Comparison of ENCODE assay signal across 12 mouse cellular contexts in genomic region chr15:79893824-79894123, GRCm38 (mm10). TPM values are rescaled to one million over a fixed set of nuclear protein-coding genes. Genes with fewer than 3 reads are reported as not detected.
DNase-seq lines count a peak whose midpoint lies in the region; ATAC-seq and TF ChIP-seq lines count a peak whose summit lies in the region.
"Had no signal": no experiment of that assay in that cellular context is flagged by ENCODE, and none has a peak within 500 bp of the region (broad histone marks: within the 10 kb centered on the region; RNA-seq: fewer than 3 reads in every experiment).

No protein-coding gene starts in this region.

- H3K27me3 ChIP-seq in kidney, embryonic 14.5 days (ENCODE audit: control insufficient read depth, insufficient read depth, low read length), result no peaks in the 10 kb centered on the region; the same call in none of the 2 replicates
- no peaks in the 10 kb centered on the region for H3K27me3 ChIP-seq in ES-Bruce4 (ENCODE audit: control insufficient read depth, insufficient read depth, low read length, poor library complexity, severe bottlenecking)
- H3K27me3 ChIP-seq in liver, embryonic 15.5 days, result no peaks in the 10 kb centered on the region

- TF ChIP-seq CTCF in ES-Bruce4 (IDR thresholded peaks at IDR 0.05; ENCODE audit: low read depth, low read length), result no peak
- no peak for TF ChIP-seq CTCF in bone marrow macrophage, adult 2 months (IDR thresholded peaks at IDR 0.05; ENCODE audit: low read depth, low read length)

- H3K4me1 ChIP-seq in kidney, embryonic 14.5 days (ENCODE audit: control insufficient read depth, insufficient read depth, low read length), result no peaks in the 10 kb centered on the region
- peaks cover 3% of the 10 kb centered on the region for H3K4me1 ChIP-seq in ES-Bruce4 (ENCODE audit: control insufficient read depth, insufficient read depth, low read length)
- peaks cover 36% of the 10 kb centered on the region for H3K4me1 ChIP-seq in bone marrow macrophage, adult 2 months (ENCODE audit: control insufficient read depth, insufficient read depth, low read length)
- H3K4me1 ChIP-seq in liver, embryonic 15.5 days (replicated peaks), result peaks cover 61% of the 10 kb centered on the region

- no peak overlapping the region for H3K4me3 ChIP-seq in kidney, embryonic 14.5 days (ENCODE audit: low read length)
- peak overlapping the region; percentile 57 for H3K4me3 ChIP-seq in ES-Bruce4 (ENCODE audit: low read depth, low read length)
- H3K4me3 ChIP-seq in bone marrow macrophage, adult 2 months (ENCODE audit: insufficient read depth, low read length), result peak overlapping the region; percentile 79
- peak overlapping the region; percentile 72 for H3K4me3 ChIP-seq in liver, embryonic 15.5 days (replicated peaks)

- TF ChIP-seq POLR2A in ES-Bruce4 (IDR thresholded peaks at IDR 0.05; ENCODE audit: insufficient read depth, low read length), result no peak
- TF ChIP-seq POLR2A in bone marrow macrophage, adult 2 months (IDR thresholded peaks at IDR 0.05; ENCODE audit: borderline replicate concordance, low read depth, low read length), result no peak

- no peak overlapping the region for H3K27ac ChIP-seq in kidney, embryonic 14.5 days (ENCODE audit: low read depth, low read length)
- peak overlapping the region; percentile 45; the same call in 1 of the 2 replicates for H3K27ac ChIP-seq in ES-Bruce4 (ENCODE audit: insufficient read depth, low read length)
- H3K27ac ChIP-seq in bone marrow macrophage, adult 2 months (ENCODE audit: insufficient read depth, low read depth, low read length), result peak overlapping the region; percentile 83
- peak overlapping the region; percentile 86 for H3K27ac ChIP-seq in liver, embryonic 15.5 days (replicated peaks)
- H3K27ac ChIP-seq: hindbrain, embryonic 14.5 days had no signal

- WGBS in kidney, embryonic 14.5 days, result 64% methylated on average over 3 of the region's 3 CpGs
- 19% methylated on average over 3 of the region's 3 CpGs for WGBS in liver, embryonic 15.5 days (ENCODE audit: insufficient replicate concordance)

- H3K9me3 ChIP-seq in kidney, embryonic 14.5 days (ENCODE audit: control insufficient read depth, low read length), result no peaks in the 10 kb centered on the region
- no peaks in the 10 kb centered on the region for H3K9me3 ChIP-seq in ES-Bruce4 (replicated peaks; ENCODE audit: control insufficient read depth, insufficient read depth, low read length, poor library complexity, severe bottlenecking)
- no peaks in the 10 kb centered on the region for H3K9me3 ChIP-seq in liver, embryonic 15.5 days (replicated peaks)

- no peaks in the 10 kb centered on the region; the same call in 1 of the 2 replicates for H3K36me3 ChIP-seq in kidney, embryonic 14.5 days (ENCODE audit: control insufficient read depth, insufficient read depth, low read length)
- H3K36me3 ChIP-seq in ES-Bruce4 (ENCODE audit: control insufficient read depth, insufficient read depth, low read length, poor library complexity, severe bottlenecking), result peaks cover 19% of the 10 kb centered on the region
- peaks cover 24% of the 10 kb centered on the region for H3K36me3 ChIP-seq in liver, embryonic 15.5 days (replicated peaks)

- no peak for ATAC-seq in kidney, embryonic 14.5 days (ENCODE audit: low FRiP score, low TSS enrichment)
- ATAC-seq in liver, embryonic 15.5 days (ENCODE audit: insufficient read depth), result peak; percentile 67

- H3K4me2 ChIP-seq in kidney, embryonic 14.5 days (replicated peaks; ENCODE audit: low read depth, low read length), result 0 out of 2 replicates have a peak overlapping the region, but pooled peaks have one; percentile 60
- peak overlapping the region; percentile 89 for H3K4me2 ChIP-seq in liver, embryonic 15.5 days
- H3K4me2 ChIP-seq: hindbrain, embryonic 14.5 days had no signal

- no peak overlapping the region for H3K9ac ChIP-seq in kidney, embryonic 14.5 days (ENCODE audit: low read depth, low read length)
- H3K9ac ChIP-seq in ES-Bruce4 (ENCODE audit: low read depth, poor library complexity, severe bottlenecking), result peak overlapping the region; percentile 41
- peak overlapping the region; percentile 77 for H3K9ac ChIP-seq in liver, embryonic 15.5 days
- H3K9ac ChIP-seq: hindbrain, embryonic 14.5 days had no signal

- no peak for TF ChIP-seq EP300 in ES-Bruce4 (IDR thresholded peaks at IDR 0.05; ENCODE audit: insufficient read depth, low read depth, low read length)

- no peak for DNase-seq in kidney, postnatal 14 days
- no peak for DNase-seq in adrenal gland, postnatal 36 days
- no peak for DNase-seq in gastrocnemius, adult 8-10 months (ENCODE audit: low spot score in 2 of 2)
- no peak for DNase-seq in adipocyte (ENCODE audit: low spot score)
- DNase-seq: layer of hippocampus, adult 9-11 months; right cerebral cortex, postnatal 4 days had no signal

RNA-seq across cellular contexts. Expression of gene Apobec3, which starts 2.3 kb away (rescaled TPM):
- 20.3 and 25.3 TPM in 2 replicates for polyA plus RNA-seq in kidney, embryonic 14.5 days (2014; fragmentation: Nextera tagmentation; extraction: Ambion mirVana)
- polyA plus RNA-seq in ES-Bruce4 (2011; ENCODE audit: insufficient read depth, insufficient read length, low read depth, missing spikeins), result 98.9 and 114 TPM in 2 replicates
- 179 and 198 TPM in 2 replicates for polyA plus RNA-seq in bone marrow macrophage, adult 2 months (2012; ENCODE audit: insufficient read depth, insufficient read length, missing spikeins)
- 33.5 and 34.5 TPM in 2 replicates for polyA plus RNA-seq in liver, embryonic 15.5 days (2015; fragmentation: Nextera tagmentation; extraction: Ambion mirVana)
- 10 to 100 TPM; 14.5 to 15.7 TPM for total RNA-seq in adrenal gland, postnatal 36 days (2021)
- total RNA-seq in gastrocnemius, adult 8-10 months (2022), result 1 to 10 TPM; 1.4 to 2.4 (median 2.0) TPM

RNA-seq across cellular contexts. Expression of gene Cbx6, which starts 59.3 kb away (rescaled TPM):
- 22.4 and 28.6 TPM in 2 replicates for polyA plus RNA-seq in kidney, embryonic 14.5 days (2014; fragmentation: Nextera tagmentation; extraction: Ambion mirVana)
- 25.7 and 28.7 TPM in 2 replicates for polyA plus RNA-seq in ES-Bruce4 (2011; ENCODE audit: insufficient read depth, insufficient read length, low read depth, missing spikeins)
- 7.4 and 7.9 TPM in 2 replicates for polyA plus RNA-seq in bone marrow macrophage, adult 2 months (2012; ENCODE audit: insufficient read depth, insufficient read length, missing spikeins)
- polyA plus RNA-seq in liver, embryonic 15.5 days (2015; fragmentation: Nextera tagmentation; extraction: Ambion mirVana), result 6.7 and 8.1 TPM in 2 replicates
- 10 to 100 TPM; 55.8 to 57.4 TPM for total RNA-seq in adrenal gland, postnatal 36 days (2021)
- 1 to 10 TPM; 6.1 to 8.5 (median 7.9) TPM for total RNA-seq in gastrocnemius, adult 8-10 months (2022)

RNA-seq across cellular contexts. Expression of gene Npcd, which starts 59.7 kb away (rescaled TPM):
- 0.22 TPM in 1 of 2 replicates, not detected in the other for polyA plus RNA-seq in kidney, embryonic 14.5 days (2014; fragmentation: Nextera tagmentation; extraction: Ambion mirVana)
- 1.2 TPM in 1 of 2 replicates, not detected in the other for polyA plus RNA-seq in ES-Bruce4 (2011; ENCODE audit: insufficient read depth, insufficient read length, low read depth, missing spikeins)
- not detected in 2 replicates for polyA plus RNA-seq in bone marrow macrophage, adult 2 months (2012; ENCODE audit: insufficient read depth, insufficient read length, missing spikeins)
- polyA plus RNA-seq in liver, embryonic 15.5 days (2015; fragmentation: Nextera tagmentation; extraction: Ambion mirVana), result not detected in 2 replicates
- total RNA-seq in adrenal gland, postnatal 36 days (2021), result 1 to 10 TPM; 1.1 to 2.2 TPM
- under 1 TPM in 2 of 4 experiments, not detected in 2; 0.32 to 0.47 TPM for total RNA-seq in gastrocnemius, adult 8-10 months (2022)
- total RNA-seq: megakaryocyte, adult 5-6 weeks had no signal
